Mouse (Mus musculus): ENCODE measurements around the gene Rgl1. TPM values are rescaled to one million over a fixed set of nuclear protein-coding genes. Genes with fewer than 3 reads are reported as not detected.

Gene Rgl1
- polyA plus RNA-seq (2012; rRNA removed), result 28.5 and 29.6 TPM in 2 replicates
- polyA plus RNA-seq (2014; fragmentation: Nextera tagmentation; extraction: Ambion mirVana), result 40.5 and 46.1 TPM in 2 replicates

DNA sequence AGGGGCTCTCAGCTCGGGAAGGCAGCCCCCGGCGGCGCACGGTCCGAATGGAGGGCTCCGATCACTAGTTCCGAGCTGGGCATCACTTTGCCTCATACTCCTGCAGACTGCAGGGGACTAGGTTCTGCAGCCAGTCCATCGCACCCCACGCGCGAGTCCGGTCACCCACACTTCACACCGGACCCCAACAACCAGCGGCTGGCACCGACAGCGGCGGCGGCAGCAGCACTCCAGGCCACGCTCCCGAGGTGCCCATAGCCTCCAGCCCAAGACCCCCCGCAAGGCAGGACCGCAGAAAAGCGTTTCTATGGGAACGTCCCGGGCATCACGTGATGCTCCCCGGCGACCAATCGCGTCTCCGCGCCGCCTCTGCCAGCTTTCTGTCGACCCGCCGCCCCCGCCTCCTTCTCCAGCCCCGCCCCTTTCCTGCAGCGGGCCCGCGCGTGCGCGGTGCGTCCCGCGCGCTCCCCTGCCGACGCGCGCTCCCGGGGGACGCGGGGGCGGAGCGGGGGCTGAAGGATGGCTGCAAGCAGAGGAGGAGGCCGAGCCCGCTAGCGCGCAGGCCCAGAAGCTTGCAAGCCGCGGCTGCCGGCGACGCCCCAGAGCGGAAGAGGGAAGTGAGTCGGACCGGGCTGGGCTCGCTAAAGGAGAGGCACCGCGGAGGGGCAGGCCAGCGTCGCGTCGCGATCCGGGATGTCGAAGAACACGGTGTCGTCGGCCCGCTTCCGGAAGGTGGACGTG, at the start of gene Rgl1, which contains the start of gene Arpc5:
Gene Rgl1, minus strand, starts transcription at position 320 of the 741 bp plus-strand sequence.
Gene Arpc5, plus strand, starts transcription at position 511 of the 741 bp plus-strand sequence.
- H3K9ac ChIP-seq (ENCODE audit: low read depth, low read length, severe bottlenecking), result peak within 1 kb of the TSS; percentile 91
- 0 out of 2 replicates have a peak, but pooled peaks cover 3% of the 10 kb centered on the region for H3K4me1 ChIP-seq (ENCODE audit: control insufficient read depth, insufficient read depth, low read length)
- H3K36me3 ChIP-seq (ENCODE audit: control insufficient read depth, insufficient read depth, low read length), result peaks cover 22% of the 10 kb centered on the region
- peak within 1 kb of the TSS; percentile 85 for H3K4me2 ChIP-seq (replicated peaks; ENCODE audit: low read depth, low read length, severe bottlenecking)
- DNase-seq (ENCODE audit: low spot score), result peak; percentile 95
- H3K27me3 ChIP-seq (ENCODE audit: control insufficient read depth, insufficient read depth, low read length), result no peaks in the 10 kb centered on the region
- ATAC-seq (ENCODE audit: low FRiP score, low read depth), result peak; percentile 95
- peak within 1 kb of the TSS; percentile 96 for H3K4me3 ChIP-seq (replicated peaks; ENCODE audit: low read length)
- H3K27ac ChIP-seq (replicated peaks; ENCODE audit: low read depth, low read length), result peak within 1 kb of the TSS; percentile 71
- no peaks in the 10 kb centered on the region for H3K9me3 ChIP-seq (ENCODE audit: control insufficient read depth, low read length)
- WGBS, result 2% methylated on average over 65 of the region's 86 CpGs
- peak; percentile 76; the same call in 1 of the 2 replicates for TF ChIP-seq POLR2A (IDR thresholded peaks at IDR 0.05; ENCODE audit: borderline replicate concordance, extremely low read depth, insufficient read depth, insufficient read length)

DNA sequence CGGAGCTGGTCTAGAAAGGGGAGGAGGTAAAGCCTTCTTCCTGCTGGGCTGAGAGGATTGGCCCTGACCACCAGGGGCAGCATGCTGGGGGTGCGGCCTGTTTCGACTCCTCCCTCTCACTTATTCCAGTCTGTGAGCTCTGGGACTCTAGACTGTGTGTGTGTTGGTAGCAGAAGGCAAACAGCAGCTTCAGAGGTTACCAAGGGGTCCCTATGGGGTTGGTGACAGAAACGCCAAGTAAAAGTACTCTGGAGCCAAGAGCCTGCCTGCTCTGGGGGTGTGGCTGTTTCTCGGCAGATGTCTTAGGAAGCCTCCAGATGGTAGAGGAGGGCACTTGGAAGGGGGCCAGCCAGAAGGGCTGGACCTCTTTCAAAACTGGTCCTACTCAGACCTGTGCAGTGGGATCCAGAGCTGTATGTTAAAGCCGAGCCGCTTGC, 49.1 kb upstream of the Rgl1 start:
- Histone ChIP-seq H3K36me3 (ENCODE audit: control insufficient read depth, insufficient read depth, low read length) (no peaks in the 10 kb centered on the region), H3K9ac (ENCODE audit: low read depth, low read length, severe bottlenecking) (no peak overlapping the region), H3K4me1 (ENCODE audit: control insufficient read depth, insufficient read depth, low read length) (no peaks in the 10 kb centered on the region), H3K4me3 (replicated peaks; ENCODE audit: low read length) (no peak overlapping the region), H3K4me2 (replicated peaks; ENCODE audit: low read depth, low read length, severe bottlenecking) (no peak overlapping the region), H3K9me3 (ENCODE audit: control insufficient read depth, low read length) (no peaks in the 10 kb centered on the region), H3K27ac (replicated peaks; ENCODE audit: low read depth, low read length) (no peak overlapping the region), H3K27me3 (ENCODE audit: control insufficient read depth, insufficient read depth, low read length) (no peaks in the 10 kb centered on the region)
- ATAC-seq (ENCODE audit: low FRiP score, low read depth), result peak; percentile 44; the same call in 1 of the 2 replicates
- peak; percentile 23 for DNase-seq (ENCODE audit: low spot score)
- TF ChIP-seq POLR2A (IDR thresholded peaks at IDR 0.05; ENCODE audit: borderline replicate concordance, extremely low read depth, insufficient read depth, insufficient read length), result no peak
- WGBS, result 29% methylated on average over 6 of the region's 7 CpGs

DNA sequence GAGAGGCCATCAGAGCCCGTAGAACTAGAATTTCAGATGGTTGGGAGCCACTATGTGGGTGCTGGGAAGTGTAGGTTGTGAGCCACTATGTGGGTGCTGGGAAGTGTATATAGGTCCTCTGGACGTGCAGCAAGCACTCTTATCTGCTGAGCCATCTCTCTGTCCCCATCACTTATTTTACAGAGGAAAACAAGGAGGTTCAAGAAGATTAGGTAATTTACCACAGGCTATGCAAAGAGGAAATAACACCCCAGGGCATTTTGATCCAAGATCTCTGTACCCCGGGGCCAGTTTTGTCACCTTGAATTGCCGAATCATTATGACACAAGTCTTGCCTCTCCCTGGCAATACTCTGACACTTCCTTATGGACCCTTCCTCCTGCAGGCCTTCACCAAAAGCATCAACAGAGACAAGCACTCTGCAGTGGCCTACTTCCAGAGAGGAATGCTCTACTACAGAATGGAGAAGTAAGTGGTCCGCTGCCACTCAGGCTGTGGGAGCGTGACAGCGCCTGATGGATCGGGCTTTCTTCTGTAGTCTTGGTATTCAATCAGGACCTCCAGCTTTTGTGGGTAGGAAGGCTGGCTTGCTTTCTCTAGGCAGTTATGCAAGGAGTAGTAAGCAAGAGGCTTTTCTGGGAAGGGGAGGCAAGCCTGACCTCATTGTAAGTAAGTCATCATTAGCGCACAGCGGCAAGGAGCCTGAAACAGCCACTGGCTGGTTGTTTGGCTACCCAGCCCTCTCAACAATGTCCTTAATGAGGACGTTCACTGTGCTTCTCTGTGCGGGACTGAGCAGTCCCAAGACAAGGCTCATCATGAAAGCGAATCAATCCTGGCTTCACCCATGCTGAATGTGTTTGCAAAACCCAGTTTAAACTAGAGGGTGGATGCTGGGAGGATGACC, 44.6 kb upstream of the Rgl1 start:
- H3K4me1 ChIP-seq (ENCODE audit: control insufficient read depth, insufficient read depth, low read length), result no peaks in the 10 kb centered on the region
- H3K36me3 ChIP-seq (ENCODE audit: control insufficient read depth, insufficient read depth, low read length), result no peaks in the 10 kb centered on the region
- no peak for TF ChIP-seq POLR2A (IDR thresholded peaks at IDR 0.05; ENCODE audit: borderline replicate concordance, extremely low read depth, insufficient read depth, insufficient read length)
- H3K4me3 ChIP-seq (replicated peaks; ENCODE audit: low read length), result no peak overlapping the region
- no peaks in the 10 kb centered on the region for H3K9me3 ChIP-seq (ENCODE audit: control insufficient read depth, low read length)
- no peak overlapping the region for H3K9ac ChIP-seq (ENCODE audit: low read depth, low read length, severe bottlenecking)
- ATAC-seq (ENCODE audit: low FRiP score, low read depth), result no peak
- H3K27ac ChIP-seq (replicated peaks; ENCODE audit: low read depth, low read length), result no peak overlapping the region
- no peak for DNase-seq (ENCODE audit: low spot score)
- no peaks in the 10 kb centered on the region for H3K27me3 ChIP-seq (ENCODE audit: control insufficient read depth, insufficient read depth, low read length)
- H3K4me2 ChIP-seq (replicated peaks; ENCODE audit: low read depth, low read length, severe bottlenecking), result no peak overlapping the region
- 70% methylated on average over 13 of the region's 13 CpGs for WGBS

DNA sequence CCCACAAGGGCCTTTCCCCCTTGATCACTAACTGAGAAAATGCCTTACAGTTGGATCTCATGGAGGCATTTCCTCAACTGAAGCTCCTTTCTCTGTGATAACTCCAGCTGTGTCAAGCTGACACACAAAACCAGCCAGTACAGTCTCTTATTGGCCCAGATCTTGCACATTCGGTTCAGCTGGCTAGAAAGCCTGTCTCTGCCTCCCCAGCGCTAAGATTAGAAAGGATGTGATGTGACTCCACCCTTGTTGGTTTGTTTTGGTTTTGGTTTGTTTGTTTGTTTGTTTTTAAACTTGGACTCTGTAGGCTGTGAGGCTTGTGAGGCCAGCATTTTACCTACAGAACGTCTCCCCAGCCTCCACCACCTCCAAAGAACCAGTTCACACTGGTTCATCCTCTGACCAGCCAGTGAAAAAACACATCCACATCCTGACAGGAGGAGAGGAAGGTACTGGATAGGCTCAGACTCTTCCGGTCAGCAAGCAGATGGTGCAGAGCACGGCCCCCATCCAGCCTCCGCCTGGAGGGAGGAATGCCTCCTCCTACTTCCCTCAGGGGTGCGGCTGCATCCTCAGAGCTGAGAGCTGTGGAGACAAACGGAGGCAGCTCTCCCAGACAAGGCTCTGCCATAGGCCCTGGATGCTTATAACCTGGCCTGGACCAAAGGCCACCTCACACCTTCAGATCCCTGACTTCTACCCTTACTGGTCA, 43.5 kb upstream of the Rgl1 start:
- Histone ChIP-seq H3K9ac (ENCODE audit: low read depth, low read length, severe bottlenecking) (no peak overlapping the region), H3K4me3 (replicated peaks; ENCODE audit: low read length) (no peak overlapping the region), H3K4me2 (replicated peaks; ENCODE audit: low read depth, low read length, severe bottlenecking) (no peak overlapping the region), H3K36me3 (ENCODE audit: control insufficient read depth, insufficient read depth, low read length) (no peaks in the 10 kb centered on the region), H3K4me1 (ENCODE audit: control insufficient read depth, insufficient read depth, low read length) (no peaks in the 10 kb centered on the region), H3K27ac (replicated peaks; ENCODE audit: low read depth, low read length) (no peak overlapping the region), H3K9me3 (ENCODE audit: control insufficient read depth, low read length) (no peaks in the 10 kb centered on the region), H3K27me3 (ENCODE audit: control insufficient read depth, insufficient read depth, low read length) (no peaks in the 10 kb centered on the region)
- ATAC-seq (ENCODE audit: low FRiP score, low read depth) (no peak), DNase-seq (ENCODE audit: low spot score) (no peak)
- no peak for TF ChIP-seq POLR2A (IDR thresholded peaks at IDR 0.05; ENCODE audit: borderline replicate concordance, extremely low read depth, insufficient read depth, insufficient read length)
- WGBS, result 30% methylated on average over 8 of the region's 8 CpGs

DNA sequence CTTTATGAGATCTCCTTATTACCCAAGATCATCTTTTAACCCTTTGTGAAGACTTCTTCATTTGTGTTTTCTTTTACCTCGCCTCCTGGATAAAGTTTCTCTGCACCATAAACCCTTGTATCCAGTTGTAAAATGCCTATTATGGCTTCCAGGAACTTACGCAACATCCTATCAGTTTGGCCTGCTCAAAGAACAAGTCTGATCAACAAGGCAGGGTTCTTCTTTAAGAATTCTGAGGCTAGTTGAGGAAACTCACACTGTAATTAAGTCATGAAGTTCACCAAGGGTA, 42.2 kb upstream of the Rgl1 start:
- DNase-seq (ENCODE audit: low spot score), result no peak
- no peak overlapping the region for H3K9ac ChIP-seq (ENCODE audit: low read depth, low read length, severe bottlenecking)
- no peak overlapping the region for H3K27ac ChIP-seq (replicated peaks; ENCODE audit: low read depth, low read length)
- no peaks in the 10 kb centered on the region for H3K9me3 ChIP-seq (ENCODE audit: control insufficient read depth, low read length)
- no peaks in the 10 kb centered on the region for H3K27me3 ChIP-seq (ENCODE audit: control insufficient read depth, insufficient read depth, low read length)
- no peak overlapping the region for H3K4me2 ChIP-seq (replicated peaks; ENCODE audit: low read depth, low read length, severe bottlenecking)
- no peak for ATAC-seq (ENCODE audit: low FRiP score, low read depth)
- 54% methylated on average over 2 of the region's 2 CpGs for WGBS
- no peaks in the 10 kb centered on the region for H3K4me1 ChIP-seq (ENCODE audit: control insufficient read depth, insufficient read depth, low read length)
- H3K4me3 ChIP-seq (replicated peaks; ENCODE audit: low read length), result no peak overlapping the region
- no peak for TF ChIP-seq POLR2A (IDR thresholded peaks at IDR 0.05; ENCODE audit: borderline replicate concordance, extremely low read depth, insufficient read depth, insufficient read length)
- H3K36me3 ChIP-seq (ENCODE audit: control insufficient read depth, insufficient read depth, low read length), result no peaks in the 10 kb centered on the region

All from limb, embryonic 14.5 days (tissue).